Mouse (Mus musculus) cerebellum, adult 9-11 months (tissue): ENCODE data around the gene Ankrd63.
A peak's percentile ranks its signal among the peaks of the same experiment; 100 is the strongest.

Experiments
- DNase-seq: peaks from one replicate; pipeline ENCODE4 v3.0.0; 2022

Gene Ankrd63

DNA sequence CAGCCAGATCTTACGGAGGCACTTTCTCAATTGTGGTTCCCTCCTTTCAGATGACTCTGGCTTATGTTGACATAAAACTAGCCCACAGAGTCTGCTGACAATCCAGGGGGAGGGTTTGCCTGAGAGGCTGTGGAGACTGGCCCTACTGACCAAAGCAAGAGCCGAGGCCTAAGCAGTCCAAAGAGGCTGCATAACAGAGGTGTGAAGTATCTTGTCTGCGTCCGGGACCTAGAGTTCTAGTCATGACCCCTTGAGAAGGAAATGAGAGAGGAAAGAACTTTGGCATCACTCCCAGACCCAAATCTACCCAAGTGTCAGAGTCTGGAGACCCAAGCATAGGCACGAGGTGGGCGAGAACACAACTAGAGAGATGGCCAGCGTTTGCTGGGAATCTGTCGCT, 17.1 kb downstream of the Ankrd63 start:
- no peak for DNase-seq

DNA sequence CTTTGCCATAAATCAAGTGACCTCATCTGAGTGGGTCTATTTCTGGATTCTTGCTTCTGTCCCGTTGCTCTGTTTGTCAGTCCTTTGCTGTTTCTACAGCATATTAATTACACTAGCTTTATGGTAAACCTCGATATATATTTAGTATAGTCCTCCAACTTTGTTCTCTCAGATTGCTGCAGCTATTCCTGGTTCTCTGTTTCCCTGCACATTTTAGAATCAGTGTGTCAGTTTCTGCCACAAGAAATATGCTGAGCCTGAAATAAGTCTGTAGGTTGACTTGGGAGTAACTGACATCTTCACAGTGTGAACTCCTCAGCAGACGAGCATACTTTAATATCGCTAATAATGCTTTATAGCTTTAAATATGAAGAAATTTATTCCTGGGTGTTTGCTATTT, 18.7 kb downstream of the Ankrd63 start:
- DNase-seq: no peak

DNA sequence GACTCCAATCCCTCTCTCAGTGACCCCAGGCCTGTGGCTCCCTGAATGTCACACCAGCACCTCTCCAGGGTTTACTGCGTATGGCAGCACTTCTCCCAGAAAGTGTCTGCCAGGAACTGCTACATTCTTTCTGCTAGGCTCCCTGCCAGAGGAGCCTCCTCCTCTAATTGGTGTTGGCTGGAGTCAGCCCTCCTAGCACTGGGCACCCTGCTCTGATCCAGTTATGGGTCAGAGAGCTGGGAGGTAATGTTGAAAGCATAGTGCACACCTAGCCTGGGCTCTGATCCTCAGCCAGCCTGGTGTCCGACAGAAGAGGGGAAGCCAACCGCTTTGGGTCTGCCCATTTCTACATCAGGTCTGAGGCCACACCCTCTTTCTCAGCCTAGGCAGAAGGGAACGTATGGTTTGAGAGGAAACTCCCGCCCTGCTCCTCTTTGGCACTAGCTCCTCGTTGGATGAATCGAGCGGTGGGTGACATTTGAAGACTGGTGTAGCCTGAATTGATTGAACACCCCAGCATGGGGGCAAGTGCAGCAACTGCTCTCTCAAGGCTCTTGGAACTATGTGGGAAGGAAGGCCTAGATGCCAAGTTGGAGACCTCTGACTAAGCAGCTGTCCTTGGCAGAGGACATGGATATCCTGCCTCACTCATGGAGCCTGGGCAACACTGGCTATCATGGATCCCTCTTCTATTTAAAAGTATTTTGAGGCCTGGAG, 21.1 kb downstream of the Ankrd63 start:
- DNase-seq: no peak

DNA sequence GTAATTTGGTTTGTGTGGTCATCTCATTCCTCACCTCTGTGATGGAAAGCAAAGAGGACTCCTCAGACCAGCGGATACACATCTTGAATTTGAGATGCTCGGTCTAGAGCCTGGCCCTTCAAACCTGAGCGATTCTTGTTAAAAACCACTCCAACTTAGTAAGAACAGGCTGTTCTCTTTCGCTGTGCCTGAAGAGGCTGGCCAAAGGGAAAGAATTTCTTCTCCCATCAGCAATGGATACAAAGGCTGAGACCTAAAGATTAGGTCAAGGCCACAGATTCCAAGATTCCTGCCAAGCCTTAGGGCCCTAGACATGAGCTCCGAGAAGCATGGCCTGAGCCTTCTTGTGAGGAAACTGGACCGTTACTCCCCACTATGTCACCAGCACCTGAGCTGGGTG, 22.8 kb downstream of the Ankrd63 start:
- no peak for DNase-seq

DNA sequence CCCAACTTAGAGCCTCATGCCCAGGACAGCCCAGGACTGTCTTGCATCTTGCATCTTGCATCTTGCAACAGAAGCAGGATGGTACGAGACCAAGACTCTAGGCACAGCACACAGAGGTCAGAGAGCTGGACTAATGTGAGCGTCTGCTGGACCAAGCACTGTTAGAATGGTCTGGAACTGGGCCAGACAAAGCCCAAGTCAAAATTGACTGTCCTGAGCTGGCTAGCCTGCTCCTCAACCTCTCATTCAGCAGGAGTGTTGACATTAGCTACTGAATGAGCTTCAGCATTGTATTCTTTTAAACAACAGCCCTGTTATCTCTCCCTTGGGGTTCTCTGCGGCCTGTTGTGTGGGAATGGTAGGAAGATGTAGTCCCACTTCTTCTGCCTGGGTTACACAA, 24.2 kb downstream of the Ankrd63 start:
- no peak for DNase-seq

DNA sequence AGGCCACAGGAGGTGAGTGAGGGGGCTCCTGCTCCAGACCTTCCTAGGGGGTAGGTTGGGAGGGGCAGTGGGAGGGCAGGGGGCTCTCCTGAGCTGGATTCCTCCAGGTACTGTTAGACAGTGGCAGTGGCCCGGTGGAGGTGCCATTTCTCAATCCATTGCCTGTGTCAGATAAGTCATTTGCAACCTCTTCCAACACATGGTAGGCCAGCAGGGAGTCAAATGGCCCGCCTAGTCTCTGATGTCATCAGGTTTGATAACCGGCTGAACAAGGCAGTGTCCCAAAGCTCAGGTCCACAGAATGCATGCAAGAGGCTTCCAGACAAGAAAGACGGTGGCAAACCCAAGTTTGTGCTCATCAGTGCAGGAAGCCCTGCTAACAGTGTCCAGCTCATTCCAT, 25.9 kb downstream of the Ankrd63 start:
- DNase-seq: peak; percentile 59

DNA sequence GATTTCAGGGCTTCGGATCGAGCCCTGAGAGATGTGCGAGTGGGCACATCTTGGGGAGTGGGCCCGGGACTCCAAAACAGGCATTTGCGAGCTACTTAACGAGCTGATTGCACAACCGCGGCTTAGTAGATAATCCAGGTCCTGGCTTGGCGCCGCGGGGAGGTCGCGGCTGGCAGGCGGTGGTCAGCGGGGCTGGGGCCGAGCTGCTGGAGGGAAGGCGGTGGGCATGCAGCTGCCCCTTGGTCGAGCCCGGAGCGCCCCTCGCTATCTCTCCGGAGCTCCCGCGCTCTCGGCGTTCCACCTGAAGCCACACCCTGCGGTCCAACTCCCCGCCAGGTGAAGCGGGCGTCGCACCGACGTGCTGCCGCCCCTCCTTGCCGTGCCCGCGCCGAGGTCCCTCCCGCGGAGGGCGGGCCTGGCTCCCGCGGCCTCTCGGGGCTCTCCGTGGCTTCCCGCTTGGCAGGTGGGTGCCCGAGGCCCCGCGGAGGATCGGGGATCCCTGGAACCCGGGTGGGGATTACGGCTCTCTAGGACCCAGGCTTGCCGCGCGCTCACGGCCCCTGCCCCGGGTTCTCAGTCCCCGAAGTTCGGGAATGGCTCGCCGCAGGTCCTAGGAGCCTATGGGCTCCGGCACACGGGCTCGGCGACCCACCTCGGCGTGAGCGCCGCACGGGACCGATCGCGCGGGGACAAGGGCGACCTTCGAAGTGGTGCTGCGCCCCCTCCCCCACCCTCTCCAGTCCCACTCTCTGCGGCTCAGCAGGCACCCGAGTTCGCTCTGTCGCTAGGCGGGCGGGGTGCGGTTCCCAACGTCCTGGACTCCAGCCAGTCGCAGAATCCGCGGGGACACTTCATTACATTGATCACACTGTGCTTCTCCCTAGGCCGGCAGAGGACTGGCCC, 26.7 kb downstream of the Ankrd63 start:
- peak; percentile 19 for DNase-seq

DNA sequence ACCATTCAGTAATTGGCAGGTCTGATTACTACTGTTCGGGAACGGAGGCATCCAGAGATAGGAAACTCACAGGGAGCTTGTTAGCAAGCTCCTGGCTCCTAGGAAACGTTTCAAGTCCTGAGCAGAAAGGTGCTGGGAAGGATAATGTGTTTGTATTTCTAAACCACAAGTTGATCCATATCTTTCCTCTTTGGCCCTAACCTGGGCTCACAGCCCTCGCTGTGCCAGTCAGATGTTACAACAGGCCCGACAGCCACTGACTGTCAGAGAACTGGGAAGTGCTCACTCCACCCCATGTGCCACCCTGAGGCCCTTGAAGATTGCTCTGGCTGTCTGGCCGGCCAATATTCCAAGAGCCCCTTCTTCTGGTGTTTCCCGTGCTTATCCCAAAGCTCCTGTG, 29.3 kb downstream of the Ankrd63 start:
- no peak for DNase-seq

DNA sequence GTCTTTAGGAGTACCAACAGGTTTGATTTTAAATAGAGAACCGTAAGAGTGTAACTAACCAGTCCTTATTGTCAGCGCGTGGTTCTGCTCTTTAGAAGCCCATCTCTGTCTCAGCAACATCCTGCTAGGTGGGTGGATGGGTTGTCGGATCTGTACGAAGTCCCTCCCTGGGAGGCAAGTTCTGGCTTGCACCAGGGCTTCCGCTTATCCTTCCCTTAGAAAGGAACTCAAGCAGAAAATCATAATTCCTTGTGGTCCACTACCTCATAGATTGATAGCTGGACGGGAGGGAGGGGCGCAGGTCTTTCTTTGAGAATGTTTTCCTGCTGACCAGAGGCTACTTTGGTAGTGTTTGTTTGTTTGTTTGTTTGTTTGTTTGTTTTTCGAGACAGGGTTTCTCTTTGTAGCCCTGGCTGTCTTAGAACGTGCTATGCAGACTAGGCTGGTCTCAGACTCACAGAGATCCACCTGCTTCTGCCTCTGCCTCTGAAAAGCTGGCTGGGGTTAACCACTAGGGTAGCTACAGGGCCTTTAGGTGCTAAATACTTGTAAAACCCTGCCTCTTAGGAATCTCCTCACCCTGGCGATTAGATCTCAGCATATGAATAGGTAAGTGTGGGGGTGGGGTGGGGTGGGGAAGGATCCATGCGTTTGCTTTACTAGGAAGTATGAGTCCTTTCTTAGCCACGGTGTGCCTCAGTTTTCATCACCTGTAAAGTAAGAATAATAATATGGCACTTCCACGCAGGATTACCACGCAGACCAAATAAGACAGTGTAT, 29.9 kb downstream of the Ankrd63 start:
- DNase-seq: no peak

DNA sequence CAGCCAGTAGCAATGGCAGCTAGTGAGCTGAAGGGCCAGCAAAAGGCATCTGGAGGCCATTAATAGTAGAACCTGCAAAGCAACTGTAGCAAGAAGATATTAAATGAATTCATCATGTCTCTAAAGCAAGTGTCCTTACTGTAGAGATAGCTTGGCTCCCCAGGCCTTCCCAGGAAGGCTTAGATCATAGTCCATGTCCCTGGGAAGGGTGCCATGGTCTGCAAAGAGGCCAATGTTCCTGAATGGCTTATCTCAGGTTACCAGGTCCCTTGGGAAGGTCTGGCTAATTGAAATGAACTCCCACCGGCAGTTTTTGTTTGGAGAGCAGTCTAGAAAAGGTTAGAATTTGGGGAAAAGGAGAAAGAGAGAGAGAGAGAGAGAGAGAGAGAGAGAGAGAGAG, 32.0 kb downstream of the Ankrd63 start:
- DNase-seq: no peak

DNA sequence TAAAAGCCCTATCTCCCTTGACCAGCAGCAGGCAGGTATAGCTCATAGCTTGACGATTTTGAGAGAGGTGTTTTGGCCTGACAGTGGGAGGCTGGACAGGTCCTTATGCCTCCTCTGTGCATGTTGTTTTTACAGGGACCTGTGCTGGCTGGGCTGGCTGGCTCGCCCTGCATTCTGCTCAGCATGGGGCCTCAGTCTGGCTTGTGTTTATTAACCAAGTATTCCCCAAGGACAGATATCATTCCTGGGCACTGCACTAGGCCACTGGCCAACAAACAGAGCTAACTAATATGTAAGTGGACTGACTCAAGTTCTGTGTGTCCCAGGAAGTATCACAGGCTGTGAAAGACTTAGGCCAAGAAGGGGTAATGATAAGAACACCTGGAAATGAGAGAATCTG, 34.0 kb downstream of the Ankrd63 start:
- DNase-seq: no peak

DNA sequence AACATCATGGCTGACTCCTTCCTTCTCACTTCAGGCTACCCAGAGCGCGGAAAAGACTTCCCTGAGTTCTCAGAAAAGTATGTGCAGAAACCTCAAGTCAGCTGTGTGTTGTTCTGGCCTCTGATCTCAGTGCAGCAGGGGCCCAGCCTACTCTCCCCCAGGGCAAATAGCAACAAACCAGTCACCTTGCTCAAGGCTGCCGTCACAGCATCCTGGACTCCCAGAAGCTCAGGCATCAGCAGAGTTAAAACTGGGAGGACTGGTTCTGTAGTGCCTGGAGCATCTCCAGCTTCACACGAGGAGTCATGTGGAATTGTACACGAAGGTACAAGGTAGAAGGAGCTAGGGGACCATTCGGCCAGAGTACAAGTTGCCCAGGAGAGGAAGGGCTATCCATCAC, 34.5 kb downstream of the Ankrd63 start:
- no peak for DNase-seq

DNA sequence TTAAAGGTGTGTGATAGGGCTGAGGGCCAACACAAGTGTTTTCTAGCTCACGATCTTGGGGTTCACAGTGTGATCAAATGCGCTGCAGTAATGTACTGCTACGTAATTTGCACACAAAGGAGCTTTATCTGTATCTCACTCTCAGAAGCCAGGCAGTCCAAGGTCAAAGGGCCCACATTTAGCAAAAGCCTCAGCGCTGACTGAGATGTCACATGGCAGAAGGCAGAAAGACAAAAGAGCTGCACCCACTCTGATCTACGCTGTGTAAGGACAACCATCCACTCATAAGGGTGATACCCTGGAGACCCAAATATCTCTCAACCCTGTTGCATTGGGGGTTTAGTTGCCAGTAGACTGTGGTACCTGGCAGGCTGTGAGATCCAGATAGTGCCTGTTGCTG, 36.6 kb downstream of the Ankrd63 start:
- no peak for DNase-seq

DNA sequence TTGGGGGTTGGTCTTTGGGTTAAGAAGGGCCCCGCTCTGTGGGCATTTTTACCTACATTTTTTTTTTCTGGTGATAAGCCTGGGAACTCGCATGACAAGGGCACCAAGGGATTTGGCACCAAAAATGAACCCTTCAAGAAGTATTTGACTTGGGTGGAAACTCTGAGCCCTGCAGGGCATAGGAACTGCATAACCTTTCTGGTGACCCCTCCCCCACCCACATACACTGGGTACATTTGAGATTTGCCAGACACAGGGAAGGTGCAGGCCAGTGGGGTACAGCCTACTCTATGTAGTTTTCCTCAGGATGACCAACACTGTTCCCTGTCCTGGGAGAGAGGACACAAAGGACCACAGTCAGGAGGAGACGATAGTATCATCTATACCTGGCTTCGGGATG, 38.1 kb downstream of the Ankrd63 start:
- DNase-seq: no peak

DNA sequence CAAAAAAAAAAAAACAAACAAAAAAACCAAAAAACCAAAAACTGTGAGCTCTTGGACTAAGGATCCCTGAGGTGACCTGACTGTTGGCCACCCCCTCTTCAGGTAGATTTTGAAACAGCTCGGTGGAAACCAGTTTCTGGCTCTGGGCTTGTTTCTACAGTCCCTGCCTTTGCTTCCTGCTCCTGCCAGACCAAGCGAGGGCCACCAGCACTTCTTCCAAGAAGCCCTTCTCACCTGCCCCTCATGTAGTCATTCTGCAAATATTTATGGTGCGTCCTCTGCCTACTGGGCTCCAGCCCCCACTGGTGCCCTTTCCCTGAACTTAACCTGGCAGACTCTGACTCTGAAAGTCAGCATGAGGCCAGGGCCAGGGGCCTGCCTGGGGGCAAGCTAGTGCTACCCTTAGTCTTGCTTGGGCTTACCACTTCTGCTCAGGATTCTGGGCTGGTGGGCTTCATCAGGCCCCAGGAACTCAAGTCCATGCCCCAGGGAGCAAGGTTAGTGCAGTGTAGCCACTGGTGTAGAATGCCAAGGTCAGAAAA, 38.7 kb downstream of the Ankrd63 start:
- DNase-seq: no peak

DNA sequence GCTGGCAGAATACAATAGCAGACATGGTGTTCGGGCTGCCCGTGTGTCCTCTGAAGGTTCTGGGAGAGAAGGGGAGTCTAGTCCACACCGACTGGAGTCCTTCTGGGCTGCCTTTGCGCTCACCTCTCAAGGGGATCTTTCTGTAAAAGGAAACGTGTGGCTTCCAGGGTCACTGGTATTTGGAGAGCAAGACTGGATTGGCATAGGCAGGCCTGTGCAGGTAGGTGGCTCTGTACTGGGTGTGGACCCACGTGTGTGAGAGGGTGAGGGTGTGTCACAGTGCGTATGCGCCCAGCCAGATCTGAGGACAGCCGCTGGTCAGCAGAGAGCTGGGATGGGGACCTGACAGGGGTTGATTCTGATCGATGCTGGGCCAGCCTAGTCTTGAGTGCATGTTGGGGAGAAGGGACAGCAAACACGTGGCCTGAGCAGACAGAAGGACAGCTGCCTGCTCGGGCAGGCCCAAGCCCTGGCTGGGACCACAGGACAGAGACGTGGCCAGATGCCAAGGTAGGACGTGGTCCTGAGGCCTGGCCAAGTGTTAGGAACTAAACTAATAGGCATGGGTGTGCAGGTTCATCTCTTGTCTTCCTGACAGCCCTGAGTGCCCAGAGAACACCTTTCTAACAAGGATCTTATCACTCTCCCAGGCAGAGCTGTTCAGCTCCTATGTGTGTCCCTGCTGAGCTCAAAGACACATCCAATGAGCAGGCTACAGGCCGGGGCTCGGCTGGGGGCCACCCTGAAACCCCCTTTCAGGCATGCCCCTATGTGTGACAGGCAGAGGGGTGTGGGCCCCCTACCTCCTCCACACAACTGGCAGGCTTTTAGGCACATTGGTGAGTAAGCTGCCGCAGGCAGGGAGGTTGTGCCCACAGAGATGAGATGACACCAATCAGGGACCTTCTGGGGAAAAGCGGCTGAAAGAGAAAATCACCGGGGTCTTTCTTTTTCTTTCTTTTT, 39.7 kb downstream of the Ankrd63 start:
- peak; percentile 14 for DNase-seq

DNA sequence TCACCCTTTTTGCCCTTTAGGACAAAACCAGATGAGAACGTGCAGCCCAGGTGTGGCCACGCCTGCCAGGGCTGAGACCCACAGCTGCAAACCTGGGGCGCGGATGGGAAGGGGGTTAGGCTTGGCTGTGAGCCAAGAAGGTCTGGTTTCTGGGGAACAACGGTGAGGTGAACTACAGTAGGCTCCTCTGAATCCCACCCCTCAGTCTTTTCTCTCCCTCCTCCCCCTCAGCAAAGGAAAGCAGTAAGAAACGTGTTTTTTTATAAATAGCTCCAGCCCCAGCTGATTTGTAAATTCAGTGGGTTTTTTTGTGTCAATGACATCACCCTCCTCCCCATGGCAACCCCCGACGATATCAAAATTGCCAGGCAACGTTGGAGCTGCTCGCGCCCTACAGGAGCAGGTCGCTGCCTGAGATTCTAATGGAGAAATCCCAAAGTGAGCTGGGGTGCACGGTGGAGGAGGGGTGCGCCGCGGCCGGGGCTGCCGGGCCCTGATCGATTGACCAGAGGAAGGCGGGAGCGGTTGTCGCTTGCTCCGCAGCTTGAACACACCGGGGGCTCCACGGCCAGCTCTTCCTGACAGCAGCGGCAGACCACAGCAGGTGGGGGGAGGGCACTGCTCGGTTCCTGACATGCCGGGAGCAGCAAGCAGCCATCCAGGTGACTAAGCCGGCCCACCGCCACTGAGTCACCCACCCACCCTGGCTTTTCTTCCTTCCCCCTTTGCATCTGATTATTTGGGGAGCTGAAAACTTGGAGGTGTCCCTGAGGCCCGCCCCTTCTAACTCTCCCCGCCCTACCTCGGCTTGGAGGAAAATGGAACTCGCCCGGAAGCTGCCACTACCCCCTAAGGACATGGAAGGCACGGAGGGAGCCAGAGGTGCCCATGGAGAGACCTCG, 40.6 kb downstream of the Ankrd63 start, which contains the start of gene Pak6:
TSS of gene Pak6 (plus strand) at position 402 of the 902 bp plus-strand sequence.
- peak; percentile 19 for DNase-seq

DNA sequence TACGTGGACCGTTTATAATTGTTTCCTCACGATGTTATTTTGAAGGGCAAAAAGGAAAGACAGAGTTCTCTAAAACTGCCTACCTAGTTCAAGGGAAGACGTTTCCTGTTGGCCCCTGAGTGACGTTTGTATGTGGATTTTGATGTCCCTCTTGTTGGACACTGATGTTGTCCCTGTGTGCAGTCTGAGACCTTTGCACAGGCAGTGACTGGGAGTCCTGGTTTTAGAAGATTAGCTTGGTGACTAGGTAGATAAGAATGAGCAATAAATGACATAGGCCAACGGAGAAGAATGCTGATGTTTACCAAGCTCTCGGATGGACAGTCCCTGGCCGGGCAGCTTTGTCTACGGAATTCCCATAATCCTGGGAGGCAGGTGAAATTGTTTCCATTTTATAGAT, 41.9 kb downstream of the Ankrd63 start:
- no peak for DNase-seq

DNA sequence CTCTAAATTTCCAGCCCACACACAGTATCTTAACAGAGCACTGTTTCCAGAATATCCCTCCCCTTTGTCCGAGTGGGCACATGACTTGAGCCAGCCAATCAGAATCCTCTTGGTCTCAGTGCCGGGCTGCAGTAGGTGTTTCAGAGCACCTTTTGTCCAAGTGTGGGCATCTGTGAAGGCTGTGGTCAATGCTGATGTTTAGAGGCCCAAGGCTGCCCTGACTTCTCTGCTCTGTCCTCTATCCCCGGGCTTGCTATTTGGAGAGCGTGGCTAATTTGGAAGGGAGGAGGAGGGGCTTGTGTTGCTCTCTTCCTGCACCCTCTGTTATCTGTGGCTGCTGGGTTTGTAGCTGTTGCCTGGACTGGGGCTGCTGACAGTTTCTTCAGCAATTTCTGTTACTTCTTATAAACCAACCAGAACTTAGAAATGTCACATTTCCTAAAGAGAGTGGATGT, 43.7 kb downstream of the Ankrd63 start:
- peak; percentile 21 for DNase-seq

DNA sequence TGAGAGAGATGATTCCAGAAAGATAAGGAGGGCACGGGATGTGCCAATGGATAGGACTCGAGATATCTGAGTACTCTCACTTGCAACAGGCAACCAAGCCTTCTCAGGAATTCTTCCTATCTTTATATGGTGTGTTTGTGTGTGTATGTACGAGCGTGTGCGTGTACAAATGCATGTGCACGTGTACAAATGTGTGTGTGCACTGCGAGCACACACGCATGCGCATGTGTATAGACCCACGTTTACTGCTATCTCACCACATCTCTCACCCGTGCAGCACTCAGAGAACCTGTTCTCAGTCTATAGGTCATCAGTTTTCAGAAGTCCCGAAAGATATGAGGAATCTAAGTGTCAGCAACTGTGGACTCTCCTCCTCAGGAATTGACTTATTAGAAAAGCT, 44.3 kb downstream of the Ankrd63 start:
- DNase-seq: no peak

DNA sequence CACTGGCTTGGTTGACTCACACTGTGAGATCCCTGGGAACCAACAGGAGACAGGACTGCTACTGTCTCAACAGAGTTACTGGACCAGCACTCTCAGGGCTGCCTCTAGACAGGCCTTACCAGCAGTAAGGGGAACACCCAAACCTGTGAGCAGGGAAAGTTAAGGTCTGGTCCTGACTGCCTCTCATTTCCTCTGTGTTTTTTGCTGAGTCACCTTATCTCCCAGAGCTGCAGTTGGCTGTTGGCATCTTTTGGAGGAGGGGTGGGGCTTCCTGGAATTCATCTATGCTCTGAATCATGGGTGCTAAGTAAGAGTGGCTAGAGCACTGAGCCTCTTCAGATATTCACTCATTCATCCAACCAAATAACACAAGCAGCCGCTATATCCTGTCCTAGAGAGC, 44.7 kb downstream of the Ankrd63 start:
- no peak for DNase-seq
